In genomic region chr11:46754669-46755068, GRCm38 (mm10) we compare ENCODE assay signal across 24 mouse cellular contexts. TPM values are rescaled to one million over a fixed set of nuclear protein-coding genes. Genes with fewer than 3 reads are reported as not detected.
DNase-seq lines count a peak whose midpoint lies in the region; ATAC-seq and TF ChIP-seq lines count a peak whose summit lies in the region.
"Had no signal": no experiment of that assay in that cellular context is flagged by ENCODE, and none has a peak within 500 bp of the region (broad histone marks: within the 10 kb centered on the region; RNA-seq: fewer than 3 reads in every experiment).

No protein-coding gene starts in this region.

- TF ChIP-seq POLR2A in lung, adult 2 months (IDR thresholded peaks at IDR 0.05; ENCODE audit: borderline replicate concordance, extremely low read depth, low read depth, low read length), result no peak

- no peaks in the 10 kb centered on the region for H3K4me1 ChIP-seq in forebrain, embryonic 12.5 days
- no peaks in the 10 kb centered on the region for H3K4me1 ChIP-seq in forebrain, embryonic 16.5 days (replicated peaks; ENCODE audit: control insufficient read depth, insufficient read depth, low read length)
- no peaks in the 10 kb centered on the region for H3K4me1 ChIP-seq in lung, embryonic 14.5 days (ENCODE audit: insufficient read depth)
- no peaks in the 10 kb centered on the region for H3K4me1 ChIP-seq in lung, adult 2 months (ENCODE audit: control insufficient read depth, insufficient read depth, low read length)
- no peaks in the 10 kb centered on the region for H3K4me1 ChIP-seq in neural tube, embryonic 14.5 days (ENCODE audit: control insufficient read depth, insufficient read depth, low read length)
- H3K4me1 ChIP-seq: embryonic facial prominence, embryonic 12.5 days; forebrain, embryonic 15.5 days; heart, embryonic 15.5 days; intestine, embryonic 15.5 days had no signal

- no peaks in the 10 kb centered on the region for H3K27me3 ChIP-seq in forebrain, embryonic 12.5 days
- no peaks in the 10 kb centered on the region for H3K27me3 ChIP-seq in forebrain, embryonic 16.5 days (replicated peaks; ENCODE audit: control insufficient read depth, insufficient read depth, low read length)
- no peaks in the 10 kb centered on the region for H3K27me3 ChIP-seq in lung, embryonic 14.5 days (ENCODE audit: insufficient read depth, low read length)
- no peaks in the 10 kb centered on the region for H3K27me3 ChIP-seq in neural tube, embryonic 14.5 days (ENCODE audit: control insufficient read depth, insufficient read depth, low read length)
- H3K27me3 ChIP-seq: embryonic facial prominence, embryonic 12.5 days; forebrain, embryonic 15.5 days; heart, embryonic 15.5 days; intestine, embryonic 15.5 days had no signal

- no peak for TF ChIP-seq CTCF in lung, embryonic 14.5 days (IDR thresholded peaks at IDR 0.05; ENCODE audit: low read depth)
- no peak for TF ChIP-seq CTCF in lung, adult 2 months (IDR thresholded peaks at IDR 0.05; ENCODE audit: insufficient read depth, low read length)

- no peak overlapping the region for H3K4me3 ChIP-seq in forebrain, embryonic 12.5 days (replicated peaks)
- H3K4me3 ChIP-seq in forebrain, embryonic 16.5 days (replicated peaks; ENCODE audit: low read length), result no peak overlapping the region
- H3K4me3 ChIP-seq in lung, embryonic 14.5 days (ENCODE audit: low read depth, low read length), result no peak overlapping the region
- H3K4me3 ChIP-seq in lung, adult 2 months (replicated peaks; ENCODE audit: extremely low read depth, low read depth, low read length), result no peak overlapping the region
- no peak overlapping the region for H3K4me3 ChIP-seq in neural tube, embryonic 14.5 days (ENCODE audit: low read depth, low read length)
- H3K4me3 ChIP-seq: embryonic facial prominence, embryonic 12.5 days; forebrain, embryonic 15.5 days; heart, adult 2 months; heart, embryonic 15.5 days; intestine, embryonic 15.5 days had no signal

- H3K36me3 ChIP-seq in forebrain, embryonic 12.5 days (replicated peaks), result no peaks in the 10 kb centered on the region
- H3K36me3 ChIP-seq in forebrain, embryonic 16.5 days (ENCODE audit: control insufficient read depth, insufficient read depth), result no peaks in the 10 kb centered on the region
- no peaks in the 10 kb centered on the region for H3K36me3 ChIP-seq in lung, embryonic 14.5 days (ENCODE audit: insufficient read depth)
- no peaks in the 10 kb centered on the region for H3K36me3 ChIP-seq in neural tube, embryonic 14.5 days (ENCODE audit: control insufficient read depth, insufficient read depth, low read length)
- H3K36me3 ChIP-seq: embryonic facial prominence, embryonic 12.5 days; forebrain, embryonic 15.5 days; heart, embryonic 15.5 days; intestine, embryonic 15.5 days had no signal

- peak; percentile 31 for DNase-seq in lung, embryonic 14.5 days
- DNase-seq in lung, adult 2 months, result no peak
- peak; percentile 9 for DNase-seq in retina, postnatal 1 day
- DNase-seq: adrenal gland, adult 8-10 months; adrenal gland, postnatal 36 days; cerebellum, adult 11-12 months; cerebellum, adult 9-10 months; cerebellum, postnatal 25 days; gastrocnemius, postnatal 14 days; heart, adult 2 months; heart, postnatal 14 days; kidney, adult 18-20 months had no signal

- no peak overlapping the region for H3K4me2 ChIP-seq in forebrain, embryonic 12.5 days
- H3K4me2 ChIP-seq in forebrain, embryonic 16.5 days (ENCODE audit: low read length), result no peak overlapping the region
- H3K4me2 ChIP-seq in lung, embryonic 14.5 days, result no peak overlapping the region
- no peak overlapping the region for H3K4me2 ChIP-seq in neural tube, embryonic 14.5 days (ENCODE audit: low read depth, low read length)
- H3K4me2 ChIP-seq: embryonic facial prominence, embryonic 12.5 days; forebrain, embryonic 15.5 days; heart, embryonic 11.5 days; heart, embryonic 15.5 days; intestine, embryonic 15.5 days had no signal

- WGBS in forebrain, embryonic 12.5 days, result 34% methylated on average over 4 of the region's 4 CpGs
- 21% methylated on average over 4 of the region's 4 CpGs for WGBS in forebrain, embryonic 16.5 days
- 54% methylated on average over 4 of the region's 4 CpGs for WGBS in lung, embryonic 14.5 days
- WGBS in lung, adult 2 months, result 84% methylated on average over 4 of the region's 4 CpGs
- 71% methylated on average over 4 of the region's 4 CpGs for WGBS in neural tube, embryonic 14.5 days

- H3K27ac ChIP-seq in forebrain, embryonic 12.5 days, result no peak overlapping the region
- no peak overlapping the region for H3K27ac ChIP-seq in forebrain, embryonic 16.5 days (ENCODE audit: low read length)
- no peak overlapping the region for H3K27ac ChIP-seq in lung, embryonic 14.5 days (ENCODE audit: low read depth)
- no peak overlapping the region for H3K27ac ChIP-seq in neural tube, embryonic 14.5 days (ENCODE audit: low read depth, low read length)
- H3K27ac ChIP-seq: embryonic facial prominence, embryonic 12.5 days; forebrain, embryonic 15.5 days; heart, adult 2 months; heart, embryonic 15.5 days; hindbrain, postnatal 0 days; intestine, embryonic 15.5 days had no signal

- no peak overlapping the region for H3K9ac ChIP-seq in forebrain, embryonic 12.5 days
- no peak overlapping the region for H3K9ac ChIP-seq in forebrain, embryonic 16.5 days (replicated peaks; ENCODE audit: low read depth, low read length)
- H3K9ac ChIP-seq in lung, embryonic 14.5 days, result no peak overlapping the region
- no peak overlapping the region for H3K9ac ChIP-seq in neural tube, embryonic 14.5 days (replicated peaks; ENCODE audit: low read depth, low read length)
- H3K9ac ChIP-seq: embryonic facial prominence, embryonic 12.5 days; forebrain, embryonic 15.5 days; heart, embryonic 15.5 days; intestine, embryonic 15.5 days had no signal

- no peaks in the 10 kb centered on the region for H3K9me3 ChIP-seq in forebrain, embryonic 12.5 days
- no peaks in the 10 kb centered on the region for H3K9me3 ChIP-seq in forebrain, embryonic 16.5 days (ENCODE audit: control insufficient read depth, low read length)
- no peaks in the 10 kb centered on the region for H3K9me3 ChIP-seq in lung, embryonic 14.5 days (ENCODE audit: low read depth, low read length)
- H3K9me3 ChIP-seq in neural tube, embryonic 14.5 days (ENCODE audit: control insufficient read depth, low read length), result no peaks in the 10 kb centered on the region
- H3K9me3 ChIP-seq: embryonic facial prominence, embryonic 12.5 days; forebrain, embryonic 15.5 days; heart, embryonic 15.5 days; intestine, embryonic 15.5 days had no signal

- ATAC-seq in forebrain, embryonic 12.5 days (ENCODE audit: low FRiP score), result peak; percentile 72; the same call in 1 of the 2 replicates
- ATAC-seq in forebrain, embryonic 16.5 days, result no peak
- ATAC-seq in lung, embryonic 14.5 days (ENCODE audit: insufficient read depth), result no peak; the same call in 1 of the 2 replicates
- peak; percentile 49; the same call in 1 of the 2 replicates for ATAC-seq in neural tube, embryonic 14.5 days (ENCODE audit: low read depth)
- no peak for ATAC-seq in inflammation-experienced regulatory T-cells, adult 6 months
- ATAC-seq: forebrain, embryonic 15.5 days; hindbrain, postnatal 0 days; intestine, embryonic 15.5 days had no signal

RNA-seq across cellular contexts. Expression of gene Havcr1, which starts 19.8 kb away (rescaled TPM):
- polyA plus RNA-seq in forebrain, embryonic 12.5 days (2016; fragmentation: Nextera tagmentation; extraction: Ambion mirVana), result not detected in 2 replicates
- not detected in 2 replicates for polyA plus RNA-seq in forebrain, embryonic 16.5 days (2015; fragmentation: Nextera tagmentation; extraction: Ambion mirVana)
- polyA plus RNA-seq in lung, embryonic 14.5 days (2014; fragmentation: Nextera tagmentation; extraction: Ambion mirVana), result 2.2 and 2.7 TPM in 2 replicates
- polyA plus RNA-seq in lung, adult 2 months (2012; rRNA removed), result 0.14 and 0.37 TPM in 2 replicates
- polyA plus RNA-seq in neural tube, embryonic 14.5 days (2014; fragmentation: Nextera tagmentation; extraction: Ambion mirVana), result not detected in 2 replicates
- not detected for polyA plus RNA-seq in inflammation-experienced regulatory T-cells, adult 6 months (2017; shearing (Covaris generic))
- polyA plus RNA-seq: cortical plate, adult 2 months; embryonic facial prominence, embryonic 12.5 days; forebrain, embryonic 15.5 days; gonadal fat pad, adult 2 months; heart, adult 2 months; hindbrain, postnatal 0 days; intestine, embryonic 15.5 days had no signal

RNA-seq across cellular contexts. Expression of gene Timd2, which starts 47.8 kb away (rescaled TPM):
- polyA plus RNA-seq in forebrain, embryonic 12.5 days (2016; fragmentation: Nextera tagmentation; extraction: Ambion mirVana), result not detected in 2 replicates
- 0.10 TPM in 1 of 2 replicates, not detected in the other for polyA plus RNA-seq in forebrain, embryonic 16.5 days (2015; fragmentation: Nextera tagmentation; extraction: Ambion mirVana)
- polyA plus RNA-seq in lung, embryonic 14.5 days (2014; fragmentation: Nextera tagmentation; extraction: Ambion mirVana), result not detected in 2 replicates
- not detected in 2 replicates for polyA plus RNA-seq in lung, adult 2 months (2012; rRNA removed)
- polyA plus RNA-seq in neural tube, embryonic 14.5 days (2014; fragmentation: Nextera tagmentation; extraction: Ambion mirVana), result not detected in 2 replicates
- polyA plus RNA-seq in inflammation-experienced regulatory T-cells, adult 6 months (2017; shearing (Covaris generic)), result under 1 TPM in 2 of 3 experiments, not detected in 1; 0.19 to 0.35 TPM
- polyA plus RNA-seq: cortical plate, adult 2 months; forebrain, embryonic 15.5 days; heart, adult 2 months; heart, embryonic 15.5 days; hindbrain, postnatal 0 days had no signal

RNA-seq across cellular contexts. Expression of gene Timd4, which starts 55.9 kb away (rescaled TPM):
- 0.42 TPM in 1 of 2 replicates, not detected in the other for polyA plus RNA-seq in forebrain, embryonic 12.5 days (2016; fragmentation: Nextera tagmentation; extraction: Ambion mirVana)
- not detected in 2 replicates for polyA plus RNA-seq in forebrain, embryonic 16.5 days (2015; fragmentation: Nextera tagmentation; extraction: Ambion mirVana)
- 0.13 and 0.16 TPM in 2 replicates for polyA plus RNA-seq in lung, embryonic 14.5 days (2014; fragmentation: Nextera tagmentation; extraction: Ambion mirVana)
- 0.96 and 1.3 TPM in 2 replicates for polyA plus RNA-seq in lung, adult 2 months (2012; rRNA removed)
- 0.27 TPM in 1 of 2 replicates, not detected in the other for polyA plus RNA-seq in neural tube, embryonic 14.5 days (2014; fragmentation: Nextera tagmentation; extraction: Ambion mirVana)
- polyA plus RNA-seq in inflammation-experienced regulatory T-cells, adult 6 months (2017; shearing (Covaris generic)), result under 1 TPM in 2 of 3 experiments, not detected in 1; 0.31 to 0.33 TPM
- polyA plus RNA-seq: forebrain, embryonic 15.5 days had no signal

Comparison
In these comparisons a context has a peak if more than half of its experiments do, and no peak if none do; other contexts are left out.
1. ATAC-seq: peak in forebrain, embryonic 12.5 days (single experiment) and neural tube, embryonic 14.5 days (single experiment); none in forebrain, embryonic 16.5 days (single experiment), lung, embryonic 14.5 days (single experiment) and inflammation-experienced regulatory T-cells, adult 6 months (single experiment).